ENCODE assay signal across 8 mouse cellular contexts in the genomic region with DNA sequence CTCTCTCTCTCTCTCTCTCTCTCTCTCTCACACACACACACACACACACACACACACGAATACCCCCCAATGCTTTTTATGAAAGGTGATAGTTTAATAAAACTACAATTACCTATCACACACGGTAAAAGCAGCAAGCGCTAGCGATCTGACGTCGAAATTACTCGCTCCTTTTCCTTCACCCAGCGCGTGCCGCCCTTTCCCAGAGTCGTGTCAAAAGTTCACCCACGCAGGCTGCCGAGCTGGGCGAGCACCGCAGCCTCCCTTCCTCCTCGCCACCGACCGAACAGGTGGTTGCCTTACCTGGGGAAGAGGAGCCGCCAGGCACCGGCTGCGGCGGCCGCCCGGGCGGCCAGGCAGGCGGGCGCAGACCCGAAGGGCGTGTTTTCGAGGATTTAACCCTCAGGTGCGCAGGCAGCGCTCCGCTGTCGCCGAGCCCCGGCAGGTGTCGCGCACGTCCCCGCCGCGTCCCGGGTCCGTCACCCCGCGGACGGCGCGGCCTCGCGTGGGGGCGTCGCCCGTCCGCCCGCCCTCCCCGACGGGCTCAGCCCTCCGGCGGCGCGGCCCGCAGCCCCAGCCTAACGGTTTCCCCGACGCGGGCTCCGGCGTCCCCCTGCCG. TPM values are rescaled to one million over a fixed set of nuclear protein-coding genes. Genes with fewer than 3 reads are reported as not detected.
DNase-seq lines count a peak whose midpoint lies in the region; ATAC-seq lines count a peak whose summit lies in the region.

No protein-coding gene starts in this region.

- H3K36me3 ChIP-seq in midbrain, embryonic 10.5 days = no peaks in the 10 kb centered on the region
- H3K36me3 ChIP-seq in stomach, embryonic 16.5 days (ENCODE audit: control insufficient read depth, insufficient read depth, low read length) = no peaks in the 10 kb centered on the region

- intact Hi-C loops in left cerebral cortex, postnatal 25 days (cut with DNase I) = loop anchor here (2.0 kb wide), 1 partner anchor 106 kb away; no protein-coding TSS in a partner anchor

- ATAC-seq in stomach, embryonic 16.5 days (ENCODE audit: insufficient read depth, low FRiP score) = peak; percentile 84

- peak overlapping the region; percentile 87 for H3K4me3 ChIP-seq in midbrain, embryonic 10.5 days
- H3K4me3 ChIP-seq in stomach, embryonic 16.5 days (replicated peaks; ENCODE audit: low read length) = peak overlapping the region; percentile 97

- peaks cover 22% of the 10 kb centered on the region for H3K27me3 ChIP-seq in midbrain, embryonic 10.5 days (ENCODE audit: low read depth, poor library complexity, severe bottlenecking)
- no peaks in the 10 kb centered on the region; the same call in 1 of the 2 replicates for H3K27me3 ChIP-seq in stomach, embryonic 16.5 days (ENCODE audit: control insufficient read depth, insufficient read depth, low read length)

- no peaks in the 10 kb centered on the region for H3K9me3 ChIP-seq in midbrain, embryonic 10.5 days (replicated peaks)
- H3K9me3 ChIP-seq in stomach, embryonic 16.5 days (replicated peaks; ENCODE audit: control insufficient read depth, low read length) = no peaks in the 10 kb centered on the region

- peak overlapping the region; percentile 96 for H3K27ac ChIP-seq in midbrain, embryonic 10.5 days (replicated peaks)
- H3K27ac ChIP-seq in stomach, embryonic 16.5 days (ENCODE audit: low read length) = peak overlapping the region; percentile 91

- peak overlapping the region; percentile 67 for H3K4me2 ChIP-seq in stomach, embryonic 16.5 days (ENCODE audit: low read depth, low read length)

- peak overlapping the region; percentile 93 for H3K9ac ChIP-seq in stomach, embryonic 16.5 days (ENCODE audit: low read length)

- peak; percentile 19 for DNase-seq in embryo, embryonic 10.5 days (ENCODE audit: low spot score)
- no peak for DNase-seq in embryo, embryonic 11 days
- DNase-seq in 3134 (ENCODE audit: extremely low read depth, insufficient read length, low spot score) = peak; percentile 72
- peak; percentile 61 for DNase-seq in adrenal gland, postnatal 25 days
- peak; percentile 12 for DNase-seq in forelimb bud, embryonic 11.5 days (ENCODE audit: low read depth, low spot score)
- peak; percentile 19 to 32 for DNase-seq in left cerebral cortex, postnatal 25 days (ENCODE audit: low spot score in 2 of 2)
- DNase-seq in midbrain, embryonic 10.5 days (ENCODE audit: low spot score) = peak; percentile 44

- H3K4me1 ChIP-seq in midbrain, embryonic 10.5 days = peaks cover 15% of the 10 kb centered on the region
- H3K4me1 ChIP-seq in stomach, embryonic 16.5 days (ENCODE audit: control insufficient read depth, insufficient read depth, low read length) = peaks cover 3% of the 10 kb centered on the region; the same call in 1 of the 2 replicates

- WGBS in midbrain, embryonic 10.5 days = under 1% methylated on average over 69 of the region's 70 CpGs
- WGBS in stomach, embryonic 16.5 days = under 1% methylated on average over 70 of the region's 70 CpGs

RNA-seq across cellular contexts. Expression of gene Fndc3a, which starts 0.6 kb away (rescaled TPM):
- total RNA-seq in adrenal gland, postnatal 25 days (2021) = 63.0 and 63.4 TPM in 2 replicates
- 10 to 100 TPM; 52.8 to 52.9 TPM for total RNA-seq in left cerebral cortex, postnatal 25 days (2021)
- 38.0 and 43.4 TPM in 2 replicates for polyA plus RNA-seq in midbrain, embryonic 10.5 days (2016; fragmentation: Nextera tagmentation; extraction: Ambion mirVana)
- polyA plus RNA-seq in stomach, embryonic 16.5 days (2015; fragmentation: Nextera tagmentation; extraction: Ambion mirVana) = 29.0 and 30.4 TPM in 2 replicates
